Mouse (Mus musculus): ENCODE measurements around the gene Vps41. TPM values are rescaled to one million over a fixed set of nuclear protein-coding genes. Genes with fewer than 3 reads are reported as not detected.

The Vps41 gene
- 82.1 and 89.3 TPM in 2 replicates for polyA plus RNA-seq (2014; fragmentation: Nextera tagmentation; extraction: Ambion mirVana)

DNA sequence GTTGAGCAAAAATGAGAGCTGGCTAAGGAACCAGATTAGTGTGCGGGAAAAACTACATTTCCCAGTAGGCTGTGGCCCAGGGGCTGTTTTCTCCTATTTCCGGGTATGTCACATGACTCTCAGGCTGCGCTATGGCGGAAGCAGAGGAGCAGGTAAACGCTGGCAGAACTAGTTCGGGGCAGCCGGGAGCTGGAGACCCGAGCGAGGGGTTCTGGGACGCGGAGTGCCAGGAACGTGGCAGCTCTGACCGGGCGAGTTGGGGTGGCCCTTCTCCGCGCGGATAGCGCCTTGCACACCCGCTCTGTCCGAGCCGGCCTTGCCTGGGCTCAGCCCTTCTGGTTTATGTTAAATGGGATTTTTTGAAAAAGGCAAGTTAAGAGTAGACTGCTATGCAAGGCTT, at the start of gene Vps41:
Vps41 (plus strand) TSS at position 102 of the 400 bp plus-strand sequence.
- H3K36me3 ChIP-seq (ENCODE audit: control insufficient read depth, insufficient read depth, low read length): no peaks in the 10 kb centered on the region
- H3K9me3 ChIP-seq (ENCODE audit: control insufficient read depth, low read length): no peaks in the 10 kb centered on the region
- WGBS: under 1% methylated on average over 21 of the region's 21 CpGs
- no peaks in the 10 kb centered on the region for H3K27me3 ChIP-seq (ENCODE audit: control insufficient read depth, insufficient read depth, low read length)
- H3K4me3 ChIP-seq (ENCODE audit: low read depth, low read length): peak within 1 kb of the TSS; percentile 77
- no peak within 1 kb of the TSS for H3K27ac ChIP-seq (ENCODE audit: low read depth, low read length)
- peak within 1 kb of the TSS; percentile 56 for H3K4me2 ChIP-seq (ENCODE audit: low read depth, low read length, severe bottlenecking)
- H3K9ac ChIP-seq (ENCODE audit: low read length): peak within 1 kb of the TSS; percentile 81
- DNase-seq (ENCODE audit: low spot score) (peak; percentile 80), ATAC-seq (replicated peaks; ENCODE audit: low FRiP score) (peak; percentile 99)
- H3K4me1 ChIP-seq (replicated peaks; ENCODE audit: control insufficient read depth, insufficient read depth, low read length): no peaks in the 10 kb centered on the region; the same call in 1 of the 2 replicates

DNA sequence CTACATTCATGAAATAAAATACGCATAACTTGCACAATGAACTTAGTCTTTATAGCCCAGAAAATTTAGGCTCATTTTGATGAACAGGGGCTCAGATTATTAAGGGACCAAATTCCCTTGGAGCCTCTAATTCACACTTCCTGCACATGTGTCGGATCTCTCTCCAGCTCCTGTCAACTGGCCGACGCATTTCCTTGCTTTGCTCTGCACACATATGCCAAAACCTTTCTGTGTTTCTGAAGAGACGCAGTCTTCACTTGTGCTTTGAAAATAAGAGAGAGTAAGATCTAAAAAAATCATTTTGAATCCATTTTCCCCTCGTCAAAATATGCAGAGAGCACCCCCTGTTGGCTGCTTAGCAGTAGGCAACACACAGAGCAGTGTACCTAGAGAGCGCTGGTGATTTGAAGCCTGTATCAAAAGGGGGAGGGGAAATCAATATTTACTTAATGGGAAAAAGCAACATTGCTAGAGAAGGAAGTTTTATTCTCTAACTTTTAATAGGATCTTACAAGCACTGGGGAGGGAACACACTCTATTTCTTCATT, 18.5 kb upstream of the Vps41 start:
- Histone ChIP-seq H3K36me3 (ENCODE audit: control insufficient read depth, insufficient read depth, low read length) (no peaks in the 10 kb centered on the region), H3K4me2 (ENCODE audit: low read depth, low read length, severe bottlenecking) (no peak overlapping the region), H3K9ac (ENCODE audit: low read length) (no peak overlapping the region), H3K27ac (ENCODE audit: low read depth, low read length) (no peak overlapping the region), H3K9me3 (ENCODE audit: control insufficient read depth, low read length) (no peaks in the 10 kb centered on the region), H3K4me1 (replicated peaks; ENCODE audit: control insufficient read depth, insufficient read depth, low read length) (no peaks in the 10 kb centered on the region), H3K27me3 (ENCODE audit: control insufficient read depth, insufficient read depth, low read length) (no peaks in the 10 kb centered on the region), H3K4me3 (ENCODE audit: low read depth, low read length) (no peak overlapping the region)
- 0 out of 2 replicates have a peak, but pooled peaks have one; percentile 36 for ATAC-seq (replicated peaks; ENCODE audit: low FRiP score)
- peak; percentile 59 for DNase-seq (ENCODE audit: low spot score)
- 53% methylated on average over 7 of the region's 7 CpGs for WGBS

DNA sequence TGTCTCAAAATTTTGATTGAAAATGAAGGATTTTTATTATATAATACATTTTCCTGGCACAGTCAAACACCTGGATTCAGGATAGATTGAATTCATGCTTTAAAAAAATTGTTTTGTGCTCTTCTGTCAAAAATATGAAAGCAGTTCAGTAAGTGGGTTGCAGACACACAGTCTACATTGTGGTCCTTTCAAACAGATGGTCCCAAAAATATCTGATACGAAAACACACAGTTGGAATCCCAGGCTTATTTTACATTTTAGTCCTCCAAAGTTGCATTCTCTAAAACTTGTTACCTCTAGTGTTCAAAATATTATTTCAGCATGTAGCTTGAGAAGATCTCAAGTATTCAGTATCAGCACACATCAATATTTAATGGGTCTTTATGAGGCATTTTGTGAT, 5.4 kb upstream of the Vps41 start:
- DNase-seq (ENCODE audit: low spot score) (no peak), ATAC-seq (replicated peaks; ENCODE audit: low FRiP score) (no peak)
- Histone ChIP-seq H3K27ac (ENCODE audit: low read depth, low read length) (no peak overlapping the region), H3K9ac (ENCODE audit: low read length) (no peak overlapping the region), H3K9me3 (ENCODE audit: control insufficient read depth, low read length) (no peaks in the 10 kb centered on the region), H3K4me3 (ENCODE audit: low read depth, low read length) (no peak overlapping the region), H3K36me3 (ENCODE audit: control insufficient read depth, insufficient read depth, low read length) (no peaks in the 10 kb centered on the region), H3K4me2 (ENCODE audit: low read depth, low read length, severe bottlenecking) (no peak overlapping the region), H3K4me1 (replicated peaks; ENCODE audit: control insufficient read depth, insufficient read depth, low read length) (no peaks in the 10 kb centered on the region), H3K27me3 (ENCODE audit: control insufficient read depth, insufficient read depth, low read length) (no peaks in the 10 kb centered on the region)
- 83% methylated on average over 1 of the region's 1 CpGs for WGBS

DNA sequence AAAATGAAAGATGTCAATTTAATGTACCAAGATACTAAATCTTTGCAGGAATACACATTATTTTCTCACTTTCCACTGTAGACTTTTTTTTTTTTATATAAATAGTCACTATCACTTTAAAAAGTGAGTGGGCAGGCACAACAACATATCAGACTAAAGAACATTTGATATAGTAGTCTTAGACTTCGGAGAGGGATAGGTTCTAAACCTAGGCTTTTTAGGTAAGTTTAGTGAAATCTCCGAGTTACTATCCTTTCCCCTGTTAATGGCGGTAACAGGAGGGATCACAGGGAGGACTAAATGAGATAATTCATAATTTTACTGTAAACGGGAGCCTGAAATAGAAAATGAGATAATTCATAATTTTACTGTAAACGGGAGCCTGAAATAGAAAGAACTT, 379 bp upstream of the Vps41 start:
- H3K9ac ChIP-seq (ENCODE audit: low read length): no peak overlapping the region
- H3K9me3 ChIP-seq (ENCODE audit: control insufficient read depth, low read length): no peaks in the 10 kb centered on the region
- no peaks in the 10 kb centered on the region for H3K36me3 ChIP-seq (ENCODE audit: control insufficient read depth, insufficient read depth, low read length)
- H3K4me2 ChIP-seq (ENCODE audit: low read depth, low read length, severe bottlenecking): no peak overlapping the region
- ATAC-seq (replicated peaks; ENCODE audit: low FRiP score) (peak; percentile 28), DNase-seq (ENCODE audit: low spot score) (no peak)
- no peaks in the 10 kb centered on the region for H3K27me3 ChIP-seq (ENCODE audit: control insufficient read depth, insufficient read depth, low read length)
- H3K27ac ChIP-seq (ENCODE audit: low read depth, low read length): no peak overlapping the region
- H3K4me3 ChIP-seq (ENCODE audit: low read depth, low read length): no peak overlapping the region
- H3K4me1 ChIP-seq (replicated peaks; ENCODE audit: control insufficient read depth, insufficient read depth, low read length): no peaks in the 10 kb centered on the region; the same call in 1 of the 2 replicates
- 49% methylated on average over 5 of the region's 5 CpGs for WGBS

DNA sequence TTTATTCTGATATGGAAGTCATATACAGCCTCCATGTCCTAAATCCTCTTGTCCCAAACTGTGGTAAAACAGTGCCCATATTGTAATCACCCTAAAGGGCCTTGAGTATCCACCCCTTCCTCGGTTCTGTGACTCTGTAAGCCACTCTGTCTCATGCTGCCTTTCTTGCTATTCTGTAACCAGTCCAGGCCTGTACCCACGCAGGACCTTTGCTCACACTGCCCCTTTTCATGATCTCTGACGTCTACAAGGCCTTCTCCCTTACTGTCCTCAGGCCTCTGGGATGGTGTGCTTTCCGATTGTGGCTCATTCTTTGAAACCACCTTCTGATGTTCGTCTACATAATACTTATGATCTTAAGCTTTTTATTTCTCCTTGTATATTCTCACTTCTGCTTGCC, 1.4 kb downstream of the Vps41 start:
- Histone ChIP-seq H3K9me3 (ENCODE audit: control insufficient read depth, low read length) (no peaks in the 10 kb centered on the region), H3K9ac (ENCODE audit: low read length) (no peak overlapping the region), H3K27ac (ENCODE audit: low read depth, low read length) (no peak overlapping the region), H3K4me3 (ENCODE audit: low read depth, low read length) (no peak overlapping the region), H3K4me1 (replicated peaks; ENCODE audit: control insufficient read depth, insufficient read depth, low read length) (no peaks in the 10 kb centered on the region; the same call in 1 of the 2 replicates), H3K27me3 (ENCODE audit: control insufficient read depth, insufficient read depth, low read length) (no peaks in the 10 kb centered on the region), H3K4me2 (ENCODE audit: low read depth, low read length, severe bottlenecking) (no peak overlapping the region), H3K36me3 (ENCODE audit: control insufficient read depth, insufficient read depth, low read length) (no peaks in the 10 kb centered on the region)
- DNase-seq (ENCODE audit: low spot score): no peak
- ATAC-seq (replicated peaks; ENCODE audit: low FRiP score): no peak
- 76% methylated on average over 5 of the region's 5 CpGs for WGBS

DNA sequence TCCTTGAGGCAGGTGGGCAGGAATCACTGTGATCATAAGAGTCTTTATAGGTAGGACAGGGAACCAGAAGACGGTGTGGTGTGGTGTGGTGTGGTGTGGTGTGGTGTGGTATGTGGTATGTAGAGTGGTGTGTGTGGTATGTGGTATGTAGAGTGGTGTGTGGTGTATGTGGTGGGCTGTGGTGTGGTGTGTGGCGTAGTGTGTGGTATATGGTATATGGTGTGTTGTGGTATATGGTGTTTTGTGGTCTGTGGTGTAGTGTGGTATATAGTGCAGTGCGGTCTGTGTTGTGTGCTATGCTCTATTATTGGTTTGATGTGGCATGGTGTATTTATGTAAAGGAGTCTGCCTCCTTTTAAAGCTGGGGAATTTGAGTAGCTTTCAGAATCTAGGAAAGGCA, 13.6 kb downstream of the Vps41 start:
- Histone ChIP-seq H3K4me2 (ENCODE audit: low read depth, low read length, severe bottlenecking) (no peak overlapping the region), H3K4me3 (ENCODE audit: low read depth, low read length) (no peak overlapping the region), H3K4me1 (replicated peaks; ENCODE audit: control insufficient read depth, insufficient read depth, low read length) (no peaks in the 10 kb centered on the region), H3K9me3 (ENCODE audit: control insufficient read depth, low read length) (no peaks in the 10 kb centered on the region), H3K27ac (ENCODE audit: low read depth, low read length) (no peak overlapping the region), H3K27me3 (ENCODE audit: control insufficient read depth, insufficient read depth, low read length) (no peaks in the 10 kb centered on the region), H3K9ac (ENCODE audit: low read length) (no peak overlapping the region), H3K36me3 (ENCODE audit: control insufficient read depth, insufficient read depth, low read length) (no peaks in the 10 kb centered on the region; the same call in 1 of the 2 replicates)
- no peak for ATAC-seq (replicated peaks; ENCODE audit: low FRiP score)
- DNase-seq (ENCODE audit: low spot score): no peak
- 96% methylated on average over 3 of the region's 3 CpGs for WGBS

DNA sequence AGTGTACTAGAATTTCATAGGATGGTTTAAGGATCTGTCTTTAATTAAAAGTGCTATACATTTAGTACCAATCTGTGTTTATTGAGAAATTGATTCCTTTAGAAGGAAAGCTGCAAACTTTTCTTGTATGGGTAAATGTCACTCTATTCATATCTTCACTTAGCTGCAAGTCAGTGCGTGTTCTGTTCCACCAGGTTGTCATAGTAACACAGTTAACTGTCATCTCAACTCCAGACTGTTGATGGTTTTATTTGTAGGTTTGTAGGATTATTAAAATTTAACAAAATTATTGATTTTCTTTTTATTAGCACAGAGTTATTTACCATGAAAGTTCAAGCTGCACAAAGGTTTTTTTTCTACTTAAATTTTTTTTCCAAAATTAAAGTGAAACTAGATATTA, 19.5 kb downstream of the Vps41 start:
- no peak overlapping the region for H3K9ac ChIP-seq (ENCODE audit: low read length)
- ATAC-seq (replicated peaks; ENCODE audit: low FRiP score): no peak
- no peaks in the 10 kb centered on the region; the same call in 1 of the 2 replicates for H3K9me3 ChIP-seq (ENCODE audit: control insufficient read depth, low read length)
- no peak overlapping the region for H3K27ac ChIP-seq (ENCODE audit: low read depth, low read length)
- no peaks in the 10 kb centered on the region for H3K4me1 ChIP-seq (replicated peaks; ENCODE audit: control insufficient read depth, insufficient read depth, low read length)
- 94% methylated on average over 1 of the region's 1 CpGs for WGBS
- H3K36me3 ChIP-seq (ENCODE audit: control insufficient read depth, insufficient read depth, low read length): peaks cover 7% of the 10 kb centered on the region; the same call in 1 of the 2 replicates
- H3K27me3 ChIP-seq (ENCODE audit: control insufficient read depth, insufficient read depth, low read length): no peaks in the 10 kb centered on the region
- no peak overlapping the region for H3K4me3 ChIP-seq (ENCODE audit: low read depth, low read length)
- no peak overlapping the region for H3K4me2 ChIP-seq (ENCODE audit: low read depth, low read length, severe bottlenecking)
- DNase-seq (ENCODE audit: low spot score): no peak

DNA sequence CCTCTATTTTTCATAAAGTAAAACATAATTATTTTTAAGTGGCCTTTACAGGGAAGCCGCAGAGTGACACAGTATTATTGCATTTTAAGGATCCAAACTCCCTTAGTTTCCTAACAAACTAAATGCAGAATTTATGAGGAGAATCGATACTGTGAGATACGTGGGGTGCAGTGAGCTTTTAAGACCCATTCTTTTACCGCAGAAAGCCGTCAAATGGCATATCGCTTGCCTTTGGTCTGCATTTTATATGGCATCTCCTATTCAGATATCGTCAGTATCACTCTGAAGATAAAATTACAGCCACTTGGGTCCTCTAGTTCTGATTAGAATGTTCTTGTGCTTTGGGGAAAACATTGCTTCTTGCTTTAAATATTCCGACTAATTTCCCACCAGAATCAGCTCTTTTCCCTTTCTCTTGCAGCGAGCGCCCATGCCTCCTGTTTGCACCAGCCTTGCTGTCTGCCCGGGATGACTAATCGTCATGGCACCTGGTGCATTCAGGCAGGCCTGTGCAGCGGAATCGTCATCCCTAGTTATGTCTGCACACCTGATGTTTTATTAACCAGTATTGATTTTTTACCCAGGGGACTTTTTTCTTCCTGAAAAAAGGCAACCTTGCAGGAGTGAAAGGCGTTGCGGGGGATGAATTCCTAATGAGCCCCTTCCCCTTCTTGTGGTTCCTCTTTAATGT, 26.6 kb downstream of the Vps41 start:
- no peak overlapping the region for H3K4me2 ChIP-seq (ENCODE audit: low read depth, low read length, severe bottlenecking)
- peaks cover 7% of the 10 kb centered on the region; the same call in 1 of the 2 replicates for H3K36me3 ChIP-seq (ENCODE audit: control insufficient read depth, insufficient read depth, low read length)
- WGBS: 89% methylated on average over 16 of the region's 16 CpGs
- H3K4me1 ChIP-seq (replicated peaks; ENCODE audit: control insufficient read depth, insufficient read depth, low read length): no peaks in the 10 kb centered on the region
- H3K9me3 ChIP-seq (ENCODE audit: control insufficient read depth, low read length): no peaks in the 10 kb centered on the region; the same call in 1 of the 2 replicates
- H3K27me3 ChIP-seq (ENCODE audit: control insufficient read depth, insufficient read depth, low read length): no peaks in the 10 kb centered on the region
- no peak overlapping the region for H3K27ac ChIP-seq (ENCODE audit: low read depth, low read length)
- no peak overlapping the region for H3K9ac ChIP-seq (ENCODE audit: low read length)
- no peak overlapping the region for H3K4me3 ChIP-seq (ENCODE audit: low read depth, low read length)
- ATAC-seq (replicated peaks; ENCODE audit: low FRiP score) (no peak), DNase-seq (ENCODE audit: low spot score) (no peak)

DNA sequence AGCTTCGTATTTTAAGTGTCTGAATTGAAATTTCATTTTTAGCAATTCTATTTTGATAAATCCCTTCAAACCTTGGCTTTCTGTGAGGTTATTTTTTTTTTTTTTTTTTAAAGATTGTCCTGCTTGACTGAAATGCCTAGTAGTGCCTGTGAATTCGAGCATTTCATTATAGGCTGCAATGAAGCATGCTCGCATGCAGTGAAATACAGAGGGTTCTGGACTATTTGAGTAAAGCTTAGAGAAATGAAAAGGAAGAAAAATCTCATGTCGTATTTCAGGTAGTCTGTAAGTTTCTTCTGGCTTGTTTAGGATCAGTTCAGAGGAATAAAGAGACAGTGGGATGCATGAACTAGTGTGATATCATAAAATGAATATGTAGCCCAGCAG, 27.2 kb downstream of the Vps41 start:
- WGBS: 82% methylated on average over 4 of the region's 4 CpGs

More for the DNA sequence above, 27.2 kb downstream of the Vps41 start:
- no peaks in the 10 kb centered on the region for H3K27me3 ChIP-seq (ENCODE audit: control insufficient read depth, insufficient read depth, low read length)
- no peak overlapping the region for H3K4me3 ChIP-seq (ENCODE audit: low read depth, low read length)
- no peak overlapping the region for H3K4me2 ChIP-seq (ENCODE audit: low read depth, low read length, severe bottlenecking)
- no peaks in the 10 kb centered on the region for H3K4me1 ChIP-seq (replicated peaks; ENCODE audit: control insufficient read depth, insufficient read depth, low read length)
- ATAC-seq (replicated peaks; ENCODE audit: low FRiP score): no peak
- peaks cover 7% of the 10 kb centered on the region; the same call in 1 of the 2 replicates for H3K36me3 ChIP-seq (ENCODE audit: control insufficient read depth, insufficient read depth, low read length)
- no peak overlapping the region for H3K9ac ChIP-seq (ENCODE audit: low read length)
- no peak for DNase-seq (ENCODE audit: low spot score)
- H3K27ac ChIP-seq (ENCODE audit: low read depth, low read length): no peak overlapping the region
- H3K9me3 ChIP-seq (ENCODE audit: control insufficient read depth, low read length): no peaks in the 10 kb centered on the region; the same call in 1 of the 2 replicates

Data from forebrain, embryonic 11.5 days (tissue).